Mouse (Mus musculus) kidney, postnatal 0 days (tissue): Measurements from ENCODE around the gene Cda. TPM values are rescaled to one million over a fixed set of nuclear protein-coding genes. Genes with fewer than 3 reads are reported as not detected.

Source experiments
- ATAC-seq: fragments of 200-750 bp; cut with Nextera tagmentation; replicated peaks from 2 replicates; pipeline ENCODE4 v1.8.0; 2017; ENCODE audit warnings: low read depth, moderate number of reproducible peaks, moderate TSS enrichment, moderate library complexity; ENCODE audit not compliant: low FRiP score
- DNase-seq: peaks from one replicate; pipeline ENCODE4 v3.0.0-alpha.2; 2016; ENCODE audit warnings: low spot score
- H3K27ac ChIP-seq: fragments of 300-500 bp; sonication (generic); 2 replicates; pipeline ENCODE4 v1.5.1; 2014; ENCODE audit warnings: mild to moderate bottlenecking
- H3K27me3 ChIP-seq: fragments of 300-500 bp; sonication (generic); 2 replicates; pipeline ENCODE4 v1.6.1; 2014; ENCODE audit warnings: low read length, mixed read lengths; ENCODE audit not compliant: insufficient read depth
- H3K36me3 ChIP-seq: fragments of 300-500 bp; sonication (generic); 2 replicates; pipeline ENCODE4 v1.6.1; 2014; ENCODE audit warnings: low read length, mixed read lengths; ENCODE audit not compliant: insufficient read depth
- H3K4me1 ChIP-seq: fragments of 300-500 bp; sonication (generic); replicated peaks from 2 replicates; pipeline ENCODE4 v1.6.1; 2014; ENCODE audit warnings: antibody characterized with exemption, low read length, mixed read lengths; ENCODE audit not compliant: insufficient read depth
- H3K4me2 ChIP-seq: fragments of 300-500 bp; sonication (generic); 2 replicates; pipeline ENCODE4 v1.6.1; 2014; ENCODE audit warnings: mild to moderate bottlenecking, low read length, moderate library complexity, mixed read lengths
- H3K4me3 ChIP-seq: fragments of 300-500 bp; sonication (generic); replicated peaks from 2 replicates; pipeline ENCODE4 v1.5.1; 2014; ENCODE audit warnings: low read depth, low read length
- H3K9ac ChIP-seq: fragments of 300-500 bp; sonication (generic); 2 replicates; pipeline ENCODE4 v1.6.1; 2014; ENCODE audit warnings: low read depth, low read length
- H3K9me3 ChIP-seq: fragments of 300-500 bp; sonication (generic); replicated peaks from 2 replicates; pipeline ENCODE4 v1.6.1; 2016; ENCODE audit warnings: low read length, inconsistent platforms, mixed read lengths
- CTCF ChIP-seq: IDR thresholded peaks from 2 replicates; pipeline ENCODE4 v1.5.1; 2016; ENCODE audit warnings: antibody characterized with exemption, low read depth, mild to moderate bottlenecking, moderate library complexity
- WGBS: fragments of 180-500 bp; shearing (Covaris S2); extraction: QIAGEN DNeasy Blood & Tissue Kit; methylation state at CpG from one replicate; pipeline ENCODE4 v1.1.7; 2014; 5-methylcytosine and 5-hydroxymethylcytosine counted together
- polyA plus RNA-seq: library from polyadenylated mRNA; unstranded; fragments of >200 nt; fragmentation: Nextera tagmentation; extraction: Ambion mirVana; gene quantifications from 2 replicates; pipeline ENCODE4 v1.2.1, GENCODE M21; 2015

The Cda gene
- polyA plus RNA-seq, 1 experiment from 2014 or later = 49.5 TPM

DNA sequence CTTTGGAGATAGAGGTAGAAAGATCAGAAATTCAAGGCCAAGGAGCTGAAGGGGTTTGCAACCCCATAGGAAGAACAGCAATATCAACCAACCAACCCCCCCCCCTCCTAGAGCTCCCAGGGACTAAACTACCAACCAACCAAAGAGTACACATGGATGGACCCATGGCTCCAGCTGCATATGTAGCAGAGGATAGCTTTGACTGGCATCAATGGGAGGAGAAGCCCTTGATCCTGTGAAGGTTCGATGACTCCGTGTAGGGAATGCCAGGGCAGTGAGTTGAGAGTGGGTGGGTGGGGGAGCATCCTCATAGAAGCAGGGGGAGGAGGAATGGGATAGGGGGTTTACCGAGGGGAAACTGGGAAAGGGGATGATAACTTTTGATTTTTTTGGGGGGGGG lies 43.3 kb downstream of the Cda start:
- Histone ChIP-seq H3K27ac (no peak overlapping the region), H3K4me1 (no peaks in the 10 kb centered on the region), H3K36me3 (no peaks in the 10 kb centered on the region), H3K27me3 (no peaks in the 10 kb centered on the region), H3K4me3 (no peak overlapping the region), H3K9me3 (no peaks in the 10 kb centered on the region), H3K9ac (no peak overlapping the region), H3K4me2 (no peak overlapping the region)
- WGBS = 91% methylated on average over 3 of the region's 3 CpGs
- DNase-seq (no peak), ATAC-seq (no peak)
- TF ChIP-seq CTCF = no peak

DNA sequence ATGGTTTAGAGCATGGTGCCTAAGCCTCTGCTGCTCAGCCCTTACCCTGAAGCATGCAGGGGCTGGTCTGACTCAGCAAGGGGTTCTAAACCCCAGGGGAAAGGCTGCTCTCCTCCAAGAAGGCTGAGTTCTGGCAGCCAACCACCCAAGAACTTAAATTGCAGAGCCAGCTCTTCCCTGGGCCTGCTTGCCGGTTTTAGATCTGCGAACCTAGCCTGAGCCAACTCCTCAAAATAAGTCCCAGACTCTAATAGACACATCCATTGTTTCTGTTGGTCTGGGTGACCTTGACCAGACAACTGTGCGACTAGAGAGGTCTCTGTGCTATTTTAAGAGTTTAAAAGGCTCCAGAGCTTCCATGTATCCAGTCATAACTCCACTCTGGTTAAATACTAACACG lies 44.0 kb downstream of the Cda start:
- no peak overlapping the region for H3K4me3 ChIP-seq
- no peak overlapping the region for H3K27ac ChIP-seq
- DNase-seq (no peak), ATAC-seq (no peak)
- no peaks in the 10 kb centered on the region for H3K36me3 ChIP-seq
- no peak overlapping the region for H3K4me2 ChIP-seq
- WGBS = 72% methylated on average over 4 of the region's 4 CpGs
- H3K4me1 ChIP-seq = no peaks in the 10 kb centered on the region
- H3K27me3 ChIP-seq = no peaks in the 10 kb centered on the region
- H3K9me3 ChIP-seq = no peaks in the 10 kb centered on the region
- H3K9ac ChIP-seq = no peak overlapping the region
- no peak for TF ChIP-seq CTCF

DNA sequence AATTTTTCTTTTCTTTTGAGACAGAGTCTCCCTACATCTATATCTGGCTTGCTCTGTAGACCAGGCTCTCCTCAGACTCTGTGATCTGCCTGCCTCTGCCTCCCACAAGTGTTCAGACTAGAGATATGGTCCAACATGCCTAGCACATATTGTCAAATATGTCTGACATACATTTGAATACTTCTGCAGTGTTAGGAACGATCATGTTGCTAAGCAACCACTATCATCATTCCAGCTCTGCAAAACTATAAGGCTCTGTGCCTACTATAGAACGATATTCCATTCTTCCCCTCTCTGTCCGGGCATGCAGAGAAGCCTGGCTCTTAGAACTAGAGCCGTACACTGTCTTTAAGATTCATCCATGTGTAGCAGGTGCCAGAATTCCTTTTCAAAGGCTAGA lies 45.1 kb downstream of the Cda start:
- DNase-seq = no peak
- 78% methylated on average over 4 of the region's 4 CpGs for WGBS
- H3K4me1 ChIP-seq = no peaks in the 10 kb centered on the region

DNA sequence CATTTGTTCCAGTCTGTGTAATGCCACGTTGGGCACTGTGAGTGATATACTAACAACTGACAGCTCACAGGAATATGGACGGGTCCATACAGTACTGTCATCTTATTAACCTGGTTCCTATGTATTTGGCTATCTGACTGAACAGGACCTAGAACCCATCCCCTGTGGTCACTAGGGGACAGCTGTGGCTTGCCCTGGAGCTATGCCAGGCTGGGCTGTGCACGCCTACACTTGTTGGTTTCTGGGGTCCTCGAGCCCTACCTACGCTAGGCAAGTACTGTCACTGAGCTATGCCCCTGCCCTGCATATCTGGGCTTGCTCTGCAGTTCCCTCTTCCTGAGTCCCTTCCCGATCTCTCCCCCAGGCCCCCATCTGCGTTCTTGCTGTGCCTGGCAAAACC lies 46.3 kb downstream of the Cda start:
- WGBS = 81% methylated on average over 7 of the region's 7 CpGs
- Histone ChIP-seq H3K9me3 (no peaks in the 10 kb centered on the region), H3K36me3 (peaks cover 12% of the 10 kb centered on the region; the same call in 1 of the 2 replicates), H3K27me3 (no peaks in the 10 kb centered on the region), H3K9ac (no peak overlapping the region), H3K4me1 (no peaks in the 10 kb centered on the region), H3K27ac (no peak overlapping the region), H3K4me3 (no peak overlapping the region), H3K4me2 (no peak overlapping the region)
- ATAC-seq (no peak), DNase-seq (no peak)
- TF ChIP-seq CTCF = no peak

More for the DNA sequence above, 45.1 kb downstream of the Cda start:
- ATAC-seq = no peak
- Histone ChIP-seq H3K27me3 (no peaks in the 10 kb centered on the region), H3K4me3 (no peak overlapping the region), H3K27ac (no peak overlapping the region), H3K9ac (no peak overlapping the region), H3K9me3 (no peaks in the 10 kb centered on the region), H3K36me3 (peaks cover 2% of the 10 kb centered on the region; the same call in 1 of the 2 replicates), H3K4me2 (no peak overlapping the region)
- TF ChIP-seq CTCF = no peak

DNA sequence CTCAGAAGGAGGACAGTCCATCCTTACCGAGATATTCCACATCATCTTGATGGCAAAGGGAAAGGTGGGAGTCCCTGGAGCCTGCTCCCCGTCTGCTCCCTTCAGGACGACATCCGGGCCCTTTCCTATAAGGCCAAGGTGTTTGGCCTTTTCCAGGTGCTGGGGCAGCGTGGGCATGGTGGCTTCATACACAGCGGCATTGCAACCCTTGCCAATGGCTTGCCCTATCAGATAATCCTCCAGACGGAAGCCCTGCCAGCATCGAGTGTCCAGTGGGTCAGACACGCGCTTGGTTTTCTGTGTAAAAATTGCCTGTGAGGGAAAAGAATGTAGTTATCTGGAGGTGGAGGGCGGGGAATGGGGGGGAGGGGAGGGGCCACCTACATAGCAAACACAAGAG lies 47.1 kb downstream of the Cda start:
- Histone ChIP-seq H3K4me1 (no peaks in the 10 kb centered on the region), H3K27ac (no peak overlapping the region), H3K36me3 (peaks cover 13% of the 10 kb centered on the region; the same call in 1 of the 2 replicates), H3K4me2 (no peak overlapping the region), H3K9me3 (no peaks in the 10 kb centered on the region), H3K27me3 (no peaks in the 10 kb centered on the region), H3K4me3 (no peak overlapping the region), H3K9ac (no peak overlapping the region)
- 83% methylated on average over 11 of the region's 11 CpGs for WGBS
- TF ChIP-seq CTCF = no peak
- no peak for ATAC-seq
- no peak for DNase-seq

DNA sequence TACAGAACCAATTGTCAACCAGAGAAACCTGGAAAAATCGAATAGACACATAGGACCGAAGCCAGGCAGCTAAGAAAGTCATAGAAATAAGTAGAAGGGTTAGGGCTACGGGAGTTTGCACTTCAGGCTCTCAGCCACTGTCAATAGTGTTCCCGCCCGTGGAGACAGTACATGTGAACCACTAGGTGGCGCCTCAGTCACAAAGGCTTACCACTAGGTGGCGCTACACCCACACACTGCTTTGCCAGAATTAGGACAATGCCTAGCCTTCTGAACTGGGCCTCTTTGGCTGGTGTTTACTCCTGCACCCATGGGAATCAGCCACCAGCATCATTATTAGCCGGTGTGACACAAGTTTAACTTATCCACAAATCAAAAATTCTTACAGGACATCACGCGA lies 48.3 kb downstream of the Cda start:
- TF ChIP-seq CTCF = peak; percentile 100
- no peak overlapping the region for H3K4me3 ChIP-seq
- no peaks in the 10 kb centered on the region for H3K27me3 ChIP-seq
- ATAC-seq (peak; percentile 47; the same call in 1 of the 2 replicates), DNase-seq (peak; percentile 89)
- H3K36me3 ChIP-seq = peaks cover 21% of the 10 kb centered on the region; the same call in 1 of the 2 replicates
- no peak overlapping the region for H3K4me2 ChIP-seq
- no peak overlapping the region for H3K27ac ChIP-seq
- H3K9ac ChIP-seq = no peak overlapping the region
- H3K9me3 ChIP-seq = no peaks in the 10 kb centered on the region
- 29% methylated on average over 10 of the region's 10 CpGs for WGBS
- no peaks in the 10 kb centered on the region for H3K4me1 ChIP-seq

DNA sequence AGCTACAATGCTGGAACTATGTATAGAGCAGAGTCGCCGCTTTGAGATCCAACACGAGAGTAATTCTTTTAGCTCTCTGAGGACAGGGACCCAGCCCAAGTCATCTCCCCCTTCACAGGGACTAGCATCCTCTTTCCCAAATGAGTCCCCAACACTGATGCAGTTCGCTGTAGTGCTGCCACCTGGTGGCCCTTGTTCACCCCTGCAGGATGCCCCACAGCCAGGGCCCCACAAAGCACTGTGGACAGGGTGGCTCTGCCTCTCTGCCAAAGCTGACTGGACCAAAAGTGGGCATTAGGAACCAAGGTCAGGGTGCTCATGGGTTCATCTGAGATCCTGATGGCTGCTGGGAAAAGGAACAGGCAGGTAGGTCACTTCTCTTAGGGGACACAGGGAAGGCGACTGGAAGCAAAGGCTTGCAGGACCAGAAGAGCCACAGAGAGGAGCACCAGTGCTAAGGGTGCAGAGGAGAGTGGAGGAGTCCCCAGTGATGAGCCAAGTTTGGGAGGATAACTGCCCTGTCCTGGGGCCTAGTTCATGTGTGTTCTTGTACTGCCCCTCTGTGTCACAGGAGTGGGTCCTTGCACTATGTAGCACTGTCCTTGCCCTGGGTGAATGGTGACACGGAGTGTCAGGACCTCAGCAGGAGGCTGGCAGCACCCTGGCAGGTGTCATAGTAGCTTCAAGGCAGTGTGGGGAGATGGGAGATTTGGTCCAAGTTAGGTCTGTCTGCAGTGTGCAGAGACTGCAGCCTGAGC lies 49.1 kb downstream of the Cda start:
- no peak overlapping the region for H3K4me2 ChIP-seq
- peak; percentile 60 for DNase-seq
- no peak overlapping the region for H3K27ac ChIP-seq
- no peaks in the 10 kb centered on the region for H3K4me1 ChIP-seq
- ATAC-seq = peak; percentile 11; the same call in 1 of the 2 replicates
- WGBS = 53% methylated on average over 6 of the region's 6 CpGs
- peak; percentile 85 for TF ChIP-seq CTCF
- H3K9ac ChIP-seq = no peak overlapping the region
- H3K27me3 ChIP-seq = no peaks in the 10 kb centered on the region
- H3K4me3 ChIP-seq = no peak overlapping the region
- no peaks in the 10 kb centered on the region for H3K9me3 ChIP-seq
- H3K36me3 ChIP-seq = peaks cover 29% of the 10 kb centered on the region; the same call in 1 of the 2 replicates
